Mouse (Mus musculus): ENCODE results near the gene Fam120b. TPM values are rescaled to one million over a fixed set of nuclear protein-coding genes. Genes with fewer than 3 reads are reported as not detected.

The Fam120b gene
- total RNA-seq (2021) = 10 to 100 TPM; 39.8 to 40.4 TPM

GRCm38 (mm10) chr17:15395997-15396675, at the start of gene Fam120b:
Fam120b (plus strand) TSS chr17:15396202.
- intact Hi-C loops (cut with DNase I) = no loop called here
- DNase-seq = peak; percentile 78

DNA sequence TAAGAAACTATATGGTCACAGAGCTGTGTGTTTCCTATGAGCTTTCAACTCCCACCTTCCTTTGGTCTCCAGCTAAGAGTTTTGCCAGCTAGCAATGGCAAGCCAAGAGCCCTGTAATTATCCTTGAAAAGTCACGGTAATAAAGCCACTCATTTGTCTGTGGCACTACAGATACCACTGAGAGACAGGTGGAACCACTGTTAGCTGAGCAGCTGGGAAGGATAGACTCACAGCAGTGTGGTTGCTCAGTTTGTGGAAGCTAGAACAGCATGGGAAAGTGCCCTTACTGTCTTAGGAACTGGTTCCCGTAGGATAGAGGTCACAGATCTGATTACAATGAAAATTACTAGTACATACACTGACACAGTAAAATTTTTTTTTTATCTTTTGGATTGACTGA, 45.9 kb upstream of the Fam120b start:
- DNase-seq = no peak
- intact Hi-C loops (cut with DNase I) = no loop called here

DNA sequence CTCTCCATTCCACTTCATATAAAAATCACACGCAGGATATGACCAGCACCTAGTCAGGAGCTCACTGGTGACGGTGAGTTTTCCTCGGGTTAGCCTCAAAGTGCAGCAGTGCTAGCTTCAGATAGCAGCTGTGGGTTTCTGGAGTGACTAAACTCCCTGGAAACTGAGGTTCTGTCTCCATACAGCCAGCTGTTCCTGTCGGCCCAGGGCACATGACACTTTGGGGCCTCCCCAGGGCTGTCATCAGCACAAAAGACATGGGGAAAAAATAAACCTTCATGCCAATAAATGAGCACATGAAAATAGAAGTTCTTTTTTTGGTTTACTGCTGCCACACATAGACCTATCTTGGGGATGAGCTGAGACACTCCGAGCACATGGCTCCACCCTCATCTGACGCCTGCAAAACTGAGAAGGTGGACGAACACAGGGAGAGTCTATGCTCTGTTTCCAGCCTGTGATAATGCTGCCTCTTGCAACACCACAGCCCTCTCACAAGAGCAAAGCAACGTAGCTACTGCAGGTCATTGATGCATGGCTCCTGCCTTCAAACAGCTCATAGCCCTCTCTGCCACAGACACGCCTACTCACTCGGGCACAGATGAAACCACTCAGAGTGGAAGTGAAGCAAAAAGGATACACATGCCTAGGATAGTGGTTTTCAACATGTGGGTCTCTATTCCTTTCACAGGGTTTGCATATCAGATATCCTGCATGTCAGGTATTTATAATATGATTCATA, 43.0 kb upstream of the Fam120b start:
- no peak for DNase-seq
- intact Hi-C loops (cut with DNase I) = no loop called here

- intact Hi-C loops (cut with DNase I) = no loop called here
- DNase-seq = no peak
Observed at GRCm38 (mm10) chr17:15354006-15354405, 42.0 kb upstream of the Fam120b start.

GRCm38 (mm10) chr17:15355072-15355471, 40.9 kb upstream of the Fam120b start:
- DNase-seq = no peak
- intact Hi-C loops (cut with DNase I) = no loop called here

DNA sequence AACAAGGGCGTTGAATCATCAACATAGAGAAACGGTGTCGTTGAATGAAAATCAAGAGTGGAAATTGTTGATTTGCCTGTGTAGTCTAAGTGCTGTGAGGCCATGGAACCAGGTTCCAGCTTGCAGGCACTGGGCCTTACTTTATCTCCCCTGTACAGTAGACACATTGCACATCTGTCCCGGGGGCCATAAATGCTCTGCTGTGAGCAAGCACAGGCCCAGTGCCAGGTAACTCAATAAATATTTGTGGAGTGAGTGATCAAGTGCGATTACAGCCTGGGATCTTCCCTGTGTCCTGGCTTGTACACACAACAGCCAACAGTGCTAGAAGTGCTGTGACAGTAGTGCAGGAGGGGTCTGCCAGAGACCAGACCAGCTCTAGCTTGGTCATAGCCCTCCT, 39.5 kb upstream of the Fam120b start:
- intact Hi-C loops (cut with DNase I) = no loop called here
- no peak for DNase-seq

DNA sequence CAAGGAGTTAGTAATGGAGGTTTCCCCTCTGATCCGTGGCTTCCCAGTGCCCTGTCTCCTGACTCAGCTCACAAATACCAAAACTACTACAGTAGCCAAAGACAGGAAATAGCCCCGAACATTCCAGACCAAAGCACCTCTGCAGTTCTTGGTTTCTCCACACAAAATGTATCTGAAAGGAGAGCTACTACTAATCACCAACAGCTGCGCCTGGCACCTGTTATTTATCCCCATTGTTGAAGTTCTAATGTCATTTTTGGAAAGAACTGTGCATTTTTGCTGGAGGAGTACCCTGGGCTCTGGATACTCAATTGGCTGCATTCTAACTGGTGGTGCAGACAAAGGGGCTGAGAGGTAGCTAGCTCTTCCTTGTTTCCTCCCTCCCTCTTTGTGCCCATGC, 38.9 kb upstream of the Fam120b start:
- intact Hi-C loops (cut with DNase I) = no loop called here
- no peak for DNase-seq

DNA sequence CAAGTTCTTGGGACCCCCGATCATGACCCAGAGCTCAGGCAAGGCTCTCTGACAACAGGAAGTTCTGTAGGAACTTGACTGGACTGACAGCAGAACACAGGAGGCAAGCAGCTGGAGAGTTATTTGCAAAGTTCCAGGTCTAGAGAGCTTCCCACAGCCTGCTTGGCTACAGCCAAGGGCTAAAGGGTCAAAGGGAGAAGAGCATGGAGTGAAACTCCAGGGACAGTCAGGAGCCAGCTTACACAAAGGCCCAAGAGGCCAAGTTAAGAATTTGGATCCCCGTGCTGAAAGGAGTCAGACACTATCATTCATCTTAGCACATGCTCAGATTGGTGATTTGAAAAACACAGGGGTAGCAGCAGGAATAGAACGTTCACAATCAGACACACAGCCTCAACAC, 32.3 kb upstream of the Fam120b start:
- intact Hi-C loops (cut with DNase I) = no loop called here
- DNase-seq = no peak

DNA sequence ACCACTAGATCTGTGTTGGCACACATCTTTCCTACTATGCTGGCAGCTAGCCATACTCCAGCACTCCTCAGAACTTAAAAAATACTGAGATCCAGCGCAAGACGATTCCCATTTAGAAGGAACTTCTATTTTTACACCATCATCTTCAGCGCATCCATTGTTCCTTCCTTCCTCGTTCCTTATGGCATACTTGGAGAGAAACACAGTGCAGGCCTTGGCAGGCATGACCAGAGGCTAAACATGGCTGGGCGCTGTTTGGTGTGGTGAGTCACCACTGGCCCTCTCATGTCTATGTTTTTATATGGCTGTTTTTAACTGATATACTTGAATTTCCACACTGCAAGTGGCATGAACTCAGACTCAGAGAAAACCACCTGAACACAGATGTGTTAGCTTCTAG, 30.4 kb upstream of the Fam120b start:
- intact Hi-C loops (cut with DNase I) = no loop called here
- no peak for DNase-seq

DNA sequence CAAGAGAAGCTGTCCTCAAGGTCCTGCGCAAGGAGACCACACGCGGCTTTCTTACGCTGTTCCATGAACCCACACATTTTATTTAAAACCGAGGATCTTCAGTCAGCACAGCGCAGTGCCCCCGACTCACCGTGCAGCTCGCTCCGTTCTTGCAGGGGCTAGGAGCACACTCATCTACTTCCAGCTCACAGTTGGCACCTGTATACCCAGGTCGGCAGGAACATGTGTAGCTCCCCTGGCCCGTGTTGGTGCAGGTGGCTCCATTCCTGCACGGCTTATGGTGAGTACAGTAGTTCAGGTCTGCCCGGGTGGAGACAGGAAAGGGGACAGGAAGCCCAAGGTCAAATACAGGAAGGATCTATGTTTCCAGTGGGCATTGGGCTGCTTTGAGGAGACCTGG, 25.6 kb upstream of the Fam120b start:
- DNase-seq = no peak
- intact Hi-C loops (cut with DNase I) = loop anchor here (10.0 kb wide), 1 partner anchor 166 kb away; no protein-coding TSS in a partner anchor

DNA sequence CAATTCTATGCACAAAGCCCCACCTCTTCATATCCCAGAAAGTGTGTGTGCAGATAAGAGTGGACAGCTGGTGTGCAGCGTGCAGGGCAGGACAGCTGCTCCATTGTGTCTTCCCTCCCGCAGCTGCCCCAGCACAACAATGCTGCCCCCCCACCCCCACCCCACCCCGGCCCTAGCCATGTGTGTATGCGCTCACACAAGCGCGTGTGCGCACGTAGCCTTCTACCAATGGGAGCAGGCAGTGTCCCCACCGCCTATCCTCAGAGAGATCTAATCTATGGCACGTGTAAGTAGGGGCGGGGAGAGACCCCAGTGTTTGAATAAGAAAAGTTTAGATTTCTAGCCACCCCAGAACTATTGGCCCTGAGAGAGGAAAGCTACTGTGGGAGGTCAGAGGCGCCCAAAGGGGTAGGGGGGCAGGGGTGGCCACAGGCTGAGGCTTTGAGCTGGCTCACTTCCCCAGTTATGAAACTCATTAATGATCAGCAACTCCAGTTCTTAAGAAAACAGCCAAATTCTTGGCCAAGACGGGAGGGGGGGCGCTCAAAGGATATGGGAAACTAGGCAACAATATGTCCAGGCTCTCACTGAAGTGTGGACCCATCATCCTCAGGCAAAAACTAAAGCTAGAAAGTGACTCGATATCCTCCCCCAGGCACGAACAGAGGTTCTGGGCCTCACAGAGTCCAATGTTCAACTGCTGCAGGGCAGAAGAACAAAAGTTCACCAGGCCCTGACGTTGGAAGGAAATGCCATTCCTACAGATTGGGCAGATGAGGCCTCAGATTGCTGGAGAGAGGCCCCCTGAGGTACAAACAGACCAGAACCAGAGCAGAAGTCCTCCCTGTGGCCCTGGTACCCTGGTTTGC, 23.8 kb upstream of the Fam120b start:
- DNase-seq = no peak
- intact Hi-C loops (cut with DNase I) = loop anchor here (10.0 kb wide), 1 partner anchor 167 kb away; no protein-coding TSS in a partner anchor

DNA sequence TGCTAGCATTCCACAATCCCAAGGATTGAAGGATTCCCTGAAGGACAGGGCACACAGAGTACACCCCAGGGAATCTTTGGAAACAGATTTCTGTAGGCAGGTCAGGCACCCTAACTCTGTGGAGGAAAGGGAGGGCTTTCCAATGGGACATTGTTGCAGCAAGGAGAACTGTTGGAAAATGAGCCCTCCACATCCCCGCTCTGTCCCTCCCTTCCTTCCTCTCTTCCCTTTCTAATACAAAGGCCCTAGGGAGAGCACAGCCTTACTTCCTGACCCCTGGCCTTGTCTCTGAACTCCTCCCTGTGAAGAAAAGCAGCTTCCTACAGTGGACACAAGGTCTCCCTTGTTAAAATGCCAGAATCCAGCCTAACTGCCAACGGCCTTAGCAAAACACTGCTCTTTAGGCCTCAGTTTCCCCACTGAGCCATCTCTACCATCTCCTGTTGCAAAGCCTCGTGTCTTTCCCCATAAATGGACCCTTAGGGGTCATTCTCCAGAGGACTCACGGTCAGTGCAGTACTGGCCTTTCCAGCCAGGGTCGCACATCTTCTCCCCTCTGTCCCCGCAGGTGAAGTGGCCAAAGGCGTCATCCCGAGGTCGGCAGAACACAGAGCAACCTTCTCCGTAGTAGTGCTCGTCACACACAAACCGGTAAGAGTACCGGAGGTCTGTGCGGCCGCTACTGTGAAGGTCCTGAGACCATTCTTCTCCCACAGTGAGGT, 22.9 kb upstream of the Fam120b start:
- intact Hi-C loops (cut with DNase I) = loop anchor here (10.0 kb wide), 1 partner anchor 168 kb away; no protein-coding TSS in a partner anchor
- no peak for DNase-seq

GRCm38 (mm10) chr17:15374321-15375141, 21.5 kb upstream of the Fam120b start:
- no peak for DNase-seq
- intact Hi-C loops (cut with DNase I) = loop anchor here (10.0 kb wide), 1 partner anchor 170 kb away; no protein-coding TSS in a partner anchor

DNA sequence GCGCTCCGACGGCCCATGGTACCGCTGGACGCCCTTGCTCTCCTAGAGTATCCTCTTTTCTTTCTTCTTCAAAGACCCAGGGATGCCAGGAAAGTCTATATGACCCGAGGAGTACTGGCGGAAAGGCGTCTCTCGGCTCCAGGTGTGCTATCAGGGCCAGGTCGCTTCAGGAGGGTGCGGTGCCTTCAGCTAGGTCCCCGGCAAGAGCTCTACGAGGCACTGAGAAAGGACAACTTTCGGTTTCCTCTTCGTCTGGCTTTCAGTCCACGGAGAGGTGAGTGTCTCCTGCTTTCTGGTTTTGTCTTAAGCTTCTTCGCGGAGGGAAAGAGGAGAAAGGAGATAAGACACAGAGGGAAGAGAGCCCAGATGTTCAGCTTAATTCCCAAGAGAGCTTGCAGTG, 20.8 kb upstream of the Fam120b start:
- intact Hi-C loops (cut with DNase I) = loop anchor here (10.0 kb wide), 1 partner anchor 170 kb away; no protein-coding TSS in a partner anchor

GRCm38 (mm10) chr17:15375701-15376493, 20.1 kb upstream of the Fam120b start:
- intact Hi-C loops (cut with DNase I) = loop anchor here (10.0 kb wide), 1 partner anchor 171 kb away; no protein-coding TSS in a partner anchor
- peak; percentile 72 for DNase-seq

More for the DNA sequence above, 20.8 kb upstream of the Fam120b start:
- DNase-seq = no peak

DNA sequence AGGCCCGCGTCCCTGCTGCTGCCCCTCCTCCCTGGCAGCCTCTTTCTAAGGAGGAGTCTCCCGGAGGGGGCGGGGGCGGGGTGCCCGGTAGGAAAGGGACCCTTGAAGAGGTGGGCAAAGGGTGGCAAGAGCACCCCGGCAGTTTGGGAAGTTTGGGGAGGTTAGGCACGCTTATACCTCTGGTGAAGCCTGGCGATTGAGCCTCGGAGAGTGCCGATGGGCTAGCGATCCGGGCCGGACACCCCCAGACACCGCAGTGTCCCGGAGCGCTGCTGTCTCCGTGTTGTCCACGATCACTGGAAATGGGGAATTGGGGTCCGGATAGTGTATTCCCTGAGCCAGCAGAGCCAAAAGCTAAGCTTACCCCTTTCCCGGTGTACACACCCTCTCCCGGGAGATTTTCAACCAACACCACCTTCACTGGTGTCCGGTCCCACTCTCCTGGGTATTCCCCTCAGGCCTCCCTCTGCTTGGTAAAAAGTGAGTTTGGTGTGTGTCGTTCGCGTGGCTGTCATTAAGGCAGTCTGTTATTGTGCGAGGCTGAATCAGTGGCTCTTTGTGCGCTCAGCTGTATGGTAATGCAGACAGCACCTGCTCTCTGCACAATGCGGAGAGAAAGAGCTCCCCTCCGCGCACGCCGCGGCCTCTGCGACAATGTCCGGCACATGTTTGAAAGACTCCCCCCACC, 19.4 kb upstream of the Fam120b start, which contains the start of gene Dll1:
Dll1 (minus strand) TSS at position 379 of the 688 bp plus-strand sequence.
- intact Hi-C loops (cut with DNase I) = loop anchor here (10.0 kb wide), 1 partner anchor 172 kb away; no protein-coding TSS in a partner anchor
- DNase-seq = peak; percentile 60

DNA sequence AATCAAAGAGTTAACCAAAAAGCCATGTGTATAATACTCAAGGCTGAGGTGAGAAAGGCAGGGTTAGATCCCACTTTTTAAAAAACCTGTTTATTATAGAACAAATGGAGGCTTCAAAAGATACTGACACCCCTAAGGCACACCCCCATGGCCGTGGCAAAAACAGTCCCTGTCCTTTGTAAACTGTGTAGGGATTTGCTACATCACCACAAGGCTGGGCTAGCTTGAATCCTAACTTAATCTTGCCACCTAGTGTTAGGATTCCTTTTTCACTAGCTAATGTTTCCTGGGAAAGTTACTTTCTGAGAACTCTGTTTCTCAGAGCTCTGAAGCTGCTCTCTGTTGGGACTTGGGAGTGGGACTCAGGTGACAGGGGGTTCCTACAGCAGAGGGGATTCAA, 18.1 kb upstream of the Fam120b start:
- DNase-seq = no peak
- intact Hi-C loops (cut with DNase I) = loop anchor here (2.0 to 10.0 kb wide), 2 partner anchors 173 to 313 kb away; no protein-coding TSS in a partner anchor

Measured in left cerebral cortex, postnatal 4 days (tissue).